Mouse (Mus musculus) neural tube, embryonic 12.5 days (tissue): Measurements from ENCODE around the gene Fbxl21. TPM values are rescaled to one million over a fixed set of nuclear protein-coding genes. Genes with fewer than 3 reads are reported as not detected.

Source experiments
- ATAC-seq: fragments of 200-750 bp; cut with Nextera tagmentation; 2 replicates; pipeline ENCODE4 v1.8.0; 2017; ENCODE audit warnings: low read depth, mild to moderate bottlenecking, moderate TSS enrichment, moderate library complexity; ENCODE audit not compliant: low FRiP score
- H3K27ac ChIP-seq: fragments of 300-500 bp; sonication (generic); 2 replicates; pipeline ENCODE4 v1.5.1; 2016
- H3K27me3 ChIP-seq: fragments of 300-500 bp; sonication (generic); replicated peaks from 2 replicates; pipeline ENCODE4 v1.6.1; 2016; ENCODE audit warnings: mild to moderate bottlenecking
- H3K36me3 ChIP-seq: fragments of 300-500 bp; sonication (generic); 2 replicates; pipeline ENCODE4 v1.6.1; 2016; ENCODE audit warnings: mild to moderate bottlenecking
- H3K4me1 ChIP-seq: fragments of 300-500 bp; sonication (generic); 2 replicates; pipeline ENCODE4 v1.6.1; 2016
- H3K4me2 ChIP-seq: fragments of 300-500 bp; sonication (generic); replicated peaks from 2 replicates; pipeline ENCODE4 v1.6.1; 2016; ENCODE audit warnings: mild to moderate bottlenecking
- H3K4me3 ChIP-seq: fragments of 300-500 bp; sonication (generic); 2 replicates; pipeline ENCODE4 v1.5.1; 2016
- H3K9ac ChIP-seq: fragments of 300-500 bp; sonication (generic); 2 replicates; pipeline ENCODE4 v1.6.1; 2016; ENCODE audit warnings: mild to moderate bottlenecking
- H3K9me3 ChIP-seq: fragments of 300-500 bp; sonication (generic); 2 replicates; pipeline ENCODE4 v1.6.1; 2016; ENCODE audit warnings: mild to moderate bottlenecking
- WGBS: fragments of 180-500 bp; shearing (Covaris S2); methylation state at CpG from one replicate; pipeline ENCODE4 v1.1.7; 2016; 5-methylcytosine and 5-hydroxymethylcytosine counted together
- polyA plus RNA-seq: library from polyadenylated mRNA; unstranded; fragments of >200 nt; fragmentation: Nextera tagmentation; extraction: Ambion mirVana; gene quantifications from 2 replicates; pipeline ENCODE4 v1.2.1, GENCODE M21; 2016

Fbxl21 gene
- 3.6 and 4.1 TPM in 2 replicates for polyA plus RNA-seq

DNA sequence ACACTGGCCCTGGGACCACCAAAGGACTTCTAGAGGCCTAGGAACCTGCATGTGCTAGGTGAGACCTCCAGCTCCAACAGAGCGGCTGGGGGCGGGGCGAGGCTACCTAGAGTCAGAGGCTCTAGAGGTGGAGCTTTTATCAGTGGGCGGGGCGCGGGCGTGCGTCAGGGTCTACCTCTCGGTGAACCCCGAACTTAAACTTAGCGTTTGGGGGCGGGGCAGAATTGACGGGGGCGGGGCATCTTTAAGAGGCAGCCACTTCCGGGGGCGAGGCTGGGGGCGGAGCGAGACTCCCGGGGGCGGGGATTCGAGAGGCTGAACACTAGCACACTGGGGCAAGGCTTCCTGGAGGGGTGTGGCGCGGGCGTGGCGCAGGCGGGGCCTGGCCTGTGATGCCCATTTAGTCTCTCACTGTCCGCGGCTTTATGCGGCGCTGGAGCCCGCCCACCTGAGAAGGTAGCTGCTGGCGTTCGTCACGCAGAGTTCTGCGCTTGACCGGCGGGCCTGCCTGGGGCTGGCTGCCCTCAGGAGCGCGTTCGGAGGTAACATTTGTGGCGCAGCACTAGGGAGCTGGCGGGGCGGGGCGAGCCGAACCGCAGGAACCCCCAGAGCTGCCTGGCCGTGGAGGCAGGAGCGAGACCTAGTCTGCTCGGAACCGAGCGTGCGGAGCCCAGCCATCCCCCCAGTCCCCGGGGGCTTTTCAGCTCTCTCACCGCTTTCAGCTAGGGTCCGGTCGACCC lies at the start of gene Fbxl21:
TSS of gene Fbxl21 (plus strand) at position 392 of the 740 bp plus-strand sequence.
- no peak within 1 kb of the TSS for H3K27ac ChIP-seq
- H3K4me1 ChIP-seq, result peaks cover 3% of the 10 kb centered on the region; the same call in 1 of the 2 replicates
- no peaks in the 10 kb centered on the region for H3K9me3 ChIP-seq
- no peaks in the 10 kb centered on the region for H3K36me3 ChIP-seq
- H3K9ac ChIP-seq, result peak within 1 kb of the TSS; percentile 62
- peak within 1 kb of the TSS; percentile 63 for H3K4me3 ChIP-seq
- 2% methylated on average over 55 of the region's 56 CpGs for WGBS
- H3K27me3 ChIP-seq, result no peaks in the 10 kb centered on the region
- peak within 1 kb of the TSS; percentile 86 for H3K4me2 ChIP-seq
- peak; percentile 96 for ATAC-seq

DNA sequence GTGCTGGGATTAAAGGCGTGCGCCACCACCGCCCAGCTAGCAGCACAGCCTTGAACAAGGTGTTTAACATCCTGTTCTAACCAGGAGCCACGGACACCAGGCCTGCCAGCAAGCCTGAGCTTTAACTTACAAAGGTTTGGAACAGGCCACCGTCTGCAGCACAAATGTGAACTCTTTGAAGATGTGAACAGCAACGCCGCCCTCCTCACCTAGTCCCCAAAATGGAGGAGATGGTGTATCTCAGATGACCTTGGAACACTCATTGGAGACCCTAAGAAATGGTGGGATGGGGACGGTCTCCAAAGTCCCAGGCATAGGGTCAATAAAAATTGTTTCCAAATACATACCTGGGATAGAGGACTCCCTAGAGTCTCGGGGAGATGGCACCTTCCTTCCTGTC lies 49.6 kb upstream of the Fbxl21 start:
- no peak overlapping the region for H3K9ac ChIP-seq
- WGBS, result 96% methylated on average over 9 of the region's 9 CpGs
- ATAC-seq, result no peak

DNA sequence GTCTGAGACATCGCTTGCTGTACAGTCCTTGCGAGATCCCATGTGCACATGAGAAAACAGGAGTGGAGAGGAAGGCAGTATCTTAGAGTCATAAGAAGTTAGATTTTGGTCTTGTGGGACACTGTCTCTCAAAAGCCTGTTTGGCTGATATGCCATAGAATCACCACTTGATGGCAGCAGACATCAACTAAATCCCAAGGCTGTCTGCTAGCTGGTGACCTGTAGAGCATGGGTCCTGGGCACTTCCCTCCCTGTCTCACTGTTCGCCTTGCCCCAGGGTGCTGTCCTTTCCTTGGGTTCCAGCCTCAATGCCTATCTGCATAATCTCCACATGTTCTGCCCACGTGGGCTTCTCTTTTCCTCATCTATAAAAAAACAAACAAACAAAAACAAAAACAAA lies 46.9 kb upstream of the Fbxl21 start:
- H3K4me1 ChIP-seq, result no peaks in the 10 kb centered on the region
- no peaks in the 10 kb centered on the region for H3K27me3 ChIP-seq
- H3K9ac ChIP-seq, result no peak overlapping the region
- H3K36me3 ChIP-seq, result no peaks in the 10 kb centered on the region
- WGBS, result 39% methylated on average over 4 of the region's 4 CpGs
- no peak for ATAC-seq
- no peak overlapping the region for H3K27ac ChIP-seq
- no peak overlapping the region for H3K4me3 ChIP-seq
- no peak overlapping the region for H3K4me2 ChIP-seq
- no peaks in the 10 kb centered on the region for H3K9me3 ChIP-seq

More for the DNA sequence above, 49.6 kb upstream of the Fbxl21 start:
- Histone ChIP-seq H3K4me3 (no peak overlapping the region), H3K4me1 (no peaks in the 10 kb centered on the region), H3K27me3 (no peaks in the 10 kb centered on the region), H3K27ac (no peak overlapping the region), H3K9me3 (no peaks in the 10 kb centered on the region), H3K4me2 (no peak overlapping the region), H3K36me3 (no peaks in the 10 kb centered on the region)

DNA sequence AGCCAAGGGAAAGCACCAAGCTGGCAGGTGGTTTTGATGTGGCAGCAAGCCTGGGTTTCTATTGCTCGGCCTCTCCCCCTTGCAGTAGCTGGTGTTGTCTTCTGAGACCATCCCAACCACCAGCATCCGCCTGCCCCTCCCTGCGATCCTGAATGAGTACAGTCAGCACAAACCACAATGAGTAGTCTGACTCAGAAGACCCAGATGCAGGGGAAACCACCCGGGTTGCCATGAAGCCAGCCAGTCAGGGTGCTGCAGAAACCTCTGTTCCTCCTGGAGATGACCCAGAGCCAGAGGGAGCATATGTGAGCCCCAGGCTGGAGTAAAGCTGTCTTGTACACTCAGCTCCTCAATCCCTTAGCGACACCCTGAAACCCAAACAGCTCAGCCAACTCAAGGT lies 45.5 kb upstream of the Fbxl21 start:
- WGBS, result 72% methylated on average over 5 of the region's 5 CpGs
- Histone ChIP-seq H3K9ac (no peak overlapping the region), H3K4me1 (no peaks in the 10 kb centered on the region), H3K27ac (no peak overlapping the region), H3K27me3 (no peaks in the 10 kb centered on the region), H3K9me3 (no peaks in the 10 kb centered on the region), H3K4me3 (no peak overlapping the region), H3K36me3 (no peaks in the 10 kb centered on the region), H3K4me2 (no peak overlapping the region)
- ATAC-seq, result no peak

DNA sequence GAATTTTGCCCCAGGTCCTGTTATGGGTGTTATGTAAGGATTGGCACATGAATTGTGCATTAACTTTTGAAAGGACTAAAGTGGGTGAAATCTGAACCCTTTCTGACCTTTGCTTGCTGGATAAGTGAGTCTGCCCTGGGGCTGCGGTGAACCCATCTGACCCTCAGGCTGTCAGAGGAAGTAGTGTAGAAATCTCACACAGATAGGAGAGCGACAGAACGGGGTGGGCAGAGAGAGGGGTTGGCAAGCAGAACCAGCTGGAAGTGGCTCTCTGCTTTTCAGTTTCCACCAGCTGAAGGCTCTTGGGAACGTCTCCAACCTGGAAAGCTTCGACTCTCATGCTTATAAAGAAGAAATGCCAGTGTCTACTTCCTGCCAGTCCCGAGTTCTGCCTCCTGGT lies 45.0 kb upstream of the Fbxl21 start:
- H3K36me3 ChIP-seq, result no peaks in the 10 kb centered on the region
- H3K4me2 ChIP-seq, result no peak overlapping the region
- no peak overlapping the region for H3K27ac ChIP-seq
- no peaks in the 10 kb centered on the region for H3K27me3 ChIP-seq
- WGBS, result 59% methylated on average over 6 of the region's 6 CpGs
- no peak for ATAC-seq
- no peak overlapping the region for H3K9ac ChIP-seq
- H3K9me3 ChIP-seq, result no peaks in the 10 kb centered on the region
- no peak overlapping the region for H3K4me3 ChIP-seq
- H3K4me1 ChIP-seq, result no peaks in the 10 kb centered on the region

DNA sequence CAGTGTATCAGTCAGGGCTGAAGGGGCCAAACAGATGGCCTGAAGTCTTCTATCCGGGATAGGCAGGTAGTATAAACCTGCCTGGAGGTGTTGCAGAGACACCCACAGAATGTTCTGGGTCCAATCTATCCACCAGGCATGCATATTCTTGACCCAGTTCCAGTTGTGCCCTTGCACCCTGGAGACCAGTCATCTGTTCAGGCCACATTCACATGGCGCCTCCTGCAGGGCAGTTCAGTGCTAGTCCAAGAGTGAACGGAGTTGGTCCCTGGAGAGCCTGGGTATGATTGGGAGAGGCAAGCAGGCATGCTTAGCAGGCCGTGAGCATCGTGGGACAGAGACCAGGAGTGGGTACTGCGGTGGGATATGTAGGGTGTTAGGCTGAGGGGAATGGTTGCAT lies 44.2 kb upstream of the Fbxl21 start:
- no peaks in the 10 kb centered on the region for H3K36me3 ChIP-seq
- WGBS, result 80% methylated on average over 6 of the region's 6 CpGs
- H3K4me1 ChIP-seq, result no peaks in the 10 kb centered on the region
- H3K9ac ChIP-seq, result no peak overlapping the region
- no peak overlapping the region for H3K4me2 ChIP-seq
- no peak for ATAC-seq
- no peaks in the 10 kb centered on the region for H3K27me3 ChIP-seq
- H3K27ac ChIP-seq, result no peak overlapping the region
- H3K9me3 ChIP-seq, result no peaks in the 10 kb centered on the region
- H3K4me3 ChIP-seq, result no peak overlapping the region

DNA sequence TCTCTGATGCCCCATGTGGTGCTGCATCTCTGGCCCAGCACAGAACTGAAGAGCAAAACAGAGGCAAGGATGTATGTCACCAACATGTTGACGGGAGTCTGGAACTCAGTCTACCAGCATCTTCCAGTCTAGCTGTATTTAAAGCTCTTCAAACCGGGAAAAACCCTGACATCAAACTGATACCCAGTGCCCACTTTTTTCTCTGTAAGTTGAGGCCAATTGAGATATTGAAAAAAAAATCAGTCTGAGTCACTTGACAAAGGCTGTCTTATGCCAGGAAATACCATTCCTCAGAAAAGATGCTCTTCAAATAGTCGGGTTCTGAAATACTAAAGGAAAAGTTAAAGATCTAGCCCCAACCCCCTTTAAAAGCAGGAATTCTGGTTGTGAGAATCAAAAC lies 40.1 kb upstream of the Fbxl21 start, which contains the start of gene Il9:
TSS of gene Il9 (minus strand) at position 101 of the 400 bp plus-strand sequence.
- Histone ChIP-seq H3K4me1 (no peaks in the 10 kb centered on the region), H3K9me3 (no peaks in the 10 kb centered on the region), H3K9ac (no peak within 1 kb of the TSS), H3K27ac (no peak within 1 kb of the TSS), H3K4me3 (no peak within 1 kb of the TSS), H3K4me2 (no peak within 1 kb of the TSS), H3K36me3 (no peaks in the 10 kb centered on the region), H3K27me3 (no peaks in the 10 kb centered on the region)
- WGBS, result 87% methylated on average over 3 of the region's 3 CpGs
- ATAC-seq, result no peak

DNA sequence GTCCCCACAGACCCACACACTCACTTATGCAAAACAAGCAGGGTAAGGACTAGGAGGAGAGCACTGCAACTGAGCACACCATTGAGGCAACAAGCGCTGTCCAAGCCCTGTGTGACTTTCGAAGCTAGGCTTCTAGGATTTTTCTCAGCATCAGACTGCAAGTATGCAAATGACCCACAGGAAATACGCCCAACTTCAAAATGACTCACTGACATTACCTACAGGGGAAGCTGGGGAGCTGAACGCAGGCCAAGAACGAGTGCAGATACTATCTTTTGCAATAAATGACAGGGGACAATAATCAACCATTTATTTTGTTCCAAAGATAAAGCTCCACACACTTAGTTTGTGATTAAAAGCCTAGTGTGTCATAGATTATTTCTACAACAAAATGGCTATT lies 34.3 kb upstream of the Fbxl21 start:
- Histone ChIP-seq H3K27ac (no peak overlapping the region), H3K9ac (no peak overlapping the region), H3K36me3 (no peaks in the 10 kb centered on the region), H3K27me3 (no peaks in the 10 kb centered on the region), H3K4me2 (no peak overlapping the region), H3K4me1 (no peaks in the 10 kb centered on the region), H3K9me3 (no peaks in the 10 kb centered on the region), H3K4me3 (no peak overlapping the region)
- WGBS, result 76% methylated on average over 5 of the region's 5 CpGs
- ATAC-seq, result no peak

DNA sequence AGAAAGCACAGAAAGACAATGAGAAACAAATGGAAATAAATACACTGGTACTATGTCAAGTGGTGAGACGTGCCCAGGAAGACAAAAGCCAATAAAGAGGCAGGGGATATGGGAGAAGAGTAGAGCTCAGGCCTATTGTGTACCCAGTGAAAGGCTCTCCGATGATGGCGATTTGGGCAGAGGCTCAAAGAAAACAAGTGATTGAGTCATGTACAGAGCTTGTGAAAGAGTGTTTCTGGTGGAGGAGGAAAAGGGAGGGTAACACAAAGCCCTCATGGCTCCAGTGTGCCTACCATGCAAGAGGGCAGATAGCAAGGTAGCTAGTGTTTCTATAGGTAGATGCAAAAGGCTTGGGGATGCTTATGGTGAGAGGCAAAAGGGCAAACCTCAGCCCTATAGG lies 27.8 kb upstream of the Fbxl21 start:
- H3K9me3 ChIP-seq, result no peaks in the 10 kb centered on the region
- H3K27me3 ChIP-seq, result no peaks in the 10 kb centered on the region
- H3K4me3 ChIP-seq, result no peak overlapping the region
- H3K27ac ChIP-seq, result no peak overlapping the region
- ATAC-seq, result no peak
- H3K9ac ChIP-seq, result no peak overlapping the region
- H3K36me3 ChIP-seq, result no peaks in the 10 kb centered on the region
- H3K4me1 ChIP-seq, result no peaks in the 10 kb centered on the region
- no peak overlapping the region for H3K4me2 ChIP-seq
- WGBS, result 33% methylated on average over 3 of the region's 3 CpGs

DNA sequence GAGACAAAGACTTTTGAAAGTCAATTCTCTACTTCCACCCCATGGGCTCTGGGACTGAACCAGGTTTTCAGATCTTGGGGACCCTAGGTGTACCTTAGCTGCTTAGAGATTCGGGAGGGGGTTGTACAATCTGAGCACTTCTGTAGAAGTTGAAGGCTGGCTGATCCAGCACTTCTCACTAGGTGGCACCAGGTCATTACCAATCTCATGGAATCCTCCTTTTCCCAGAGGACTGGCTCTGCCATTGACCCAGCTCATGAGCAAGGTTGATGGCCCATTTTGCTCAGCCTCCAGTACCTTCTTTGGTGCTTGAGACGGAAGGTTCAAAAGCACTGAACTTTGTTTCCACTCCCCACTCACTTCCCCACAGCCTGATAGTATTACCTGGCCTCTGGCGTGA lies 22.1 kb upstream of the Fbxl21 start:
- H3K4me2 ChIP-seq, result no peak overlapping the region
- no peaks in the 10 kb centered on the region for H3K27me3 ChIP-seq
- no peaks in the 10 kb centered on the region for H3K9me3 ChIP-seq
- H3K36me3 ChIP-seq, result no peaks in the 10 kb centered on the region
- H3K9ac ChIP-seq, result no peak overlapping the region
- no peaks in the 10 kb centered on the region for H3K4me1 ChIP-seq
- ATAC-seq, result no peak
- WGBS, result 75% methylated on average over 3 of the region's 3 CpGs
- H3K4me3 ChIP-seq, result no peak overlapping the region
- no peak overlapping the region for H3K27ac ChIP-seq

DNA sequence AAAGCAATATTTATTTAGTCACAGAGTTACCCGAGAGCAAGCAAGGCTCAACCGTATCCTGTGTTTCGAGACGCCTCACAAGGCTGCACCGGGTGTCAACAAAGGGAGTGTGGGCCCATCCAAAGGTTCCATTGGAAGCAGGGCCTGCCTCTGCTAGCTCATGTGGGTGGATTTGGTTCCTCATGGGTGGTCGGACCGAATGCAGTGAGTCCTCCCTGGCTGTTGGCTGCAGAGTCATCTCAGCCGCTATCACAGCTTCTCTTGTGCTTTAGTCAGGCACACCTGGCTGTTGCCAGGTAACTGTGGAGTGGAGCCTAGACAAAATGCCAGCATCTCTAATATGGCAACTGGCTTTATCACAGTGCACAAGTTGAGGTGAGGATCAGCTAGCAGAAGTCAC lies 21.6 kb upstream of the Fbxl21 start:
- H3K27ac ChIP-seq, result no peak overlapping the region
- H3K4me3 ChIP-seq, result no peak overlapping the region
- H3K9me3 ChIP-seq, result no peaks in the 10 kb centered on the region
- H3K4me1 ChIP-seq, result no peaks in the 10 kb centered on the region
- H3K4me2 ChIP-seq, result no peak overlapping the region
- no peaks in the 10 kb centered on the region for H3K36me3 ChIP-seq
- H3K9ac ChIP-seq, result no peak overlapping the region
- no peaks in the 10 kb centered on the region for H3K27me3 ChIP-seq
- 91% methylated on average over 8 of the region's 8 CpGs for WGBS
- no peak for ATAC-seq

DNA sequence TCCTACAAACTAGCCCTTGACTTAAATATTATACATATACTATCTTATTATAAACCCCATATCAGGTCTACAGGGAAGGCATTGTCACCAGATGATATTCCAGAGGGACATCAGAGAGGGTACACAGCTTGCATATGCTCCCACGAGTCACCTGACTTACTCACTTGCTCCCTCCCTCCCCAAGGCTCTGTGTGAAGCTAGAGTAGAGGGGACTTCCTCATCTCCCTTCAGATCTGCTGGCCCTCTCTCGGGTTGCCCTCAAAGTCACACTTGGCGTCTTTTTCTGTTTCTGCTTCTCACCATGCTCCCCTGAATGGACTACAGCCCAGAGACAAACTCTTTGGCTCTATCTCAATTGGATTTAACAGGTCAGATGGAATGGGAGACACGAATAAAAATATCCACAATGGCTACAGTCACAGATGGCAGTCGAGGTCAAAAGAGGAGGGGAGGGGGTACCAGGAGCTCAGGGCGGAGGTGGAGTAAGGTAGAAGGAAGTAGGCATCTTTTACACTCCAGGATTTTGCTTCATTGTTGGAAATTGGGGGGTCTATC lies 20.3 kb upstream of the Fbxl21 start:
- Histone ChIP-seq H3K4me1 (no peaks in the 10 kb centered on the region), H3K36me3 (no peaks in the 10 kb centered on the region), H3K27me3 (no peaks in the 10 kb centered on the region), H3K27ac (no peak overlapping the region), H3K9ac (no peak overlapping the region), H3K9me3 (no peaks in the 10 kb centered on the region), H3K4me2 (no peak overlapping the region), H3K4me3 (no peak overlapping the region)
- ATAC-seq, result no peak
- whole genome bisulfite sequencing, result 81% methylated on average over 6 of the region's 6 CpGs
